Mouse (Mus musculus) retina, embryonic 14.5 days (tissue): ENCODE measurements around the gene Pla2g5.

Source experiments
- DNase-seq: peaks from one replicate; pipeline ENCODE4 v3.0.0-alpha.2; 2015; ENCODE audit warnings: low spot score

Pla2g5 gene

DNA sequence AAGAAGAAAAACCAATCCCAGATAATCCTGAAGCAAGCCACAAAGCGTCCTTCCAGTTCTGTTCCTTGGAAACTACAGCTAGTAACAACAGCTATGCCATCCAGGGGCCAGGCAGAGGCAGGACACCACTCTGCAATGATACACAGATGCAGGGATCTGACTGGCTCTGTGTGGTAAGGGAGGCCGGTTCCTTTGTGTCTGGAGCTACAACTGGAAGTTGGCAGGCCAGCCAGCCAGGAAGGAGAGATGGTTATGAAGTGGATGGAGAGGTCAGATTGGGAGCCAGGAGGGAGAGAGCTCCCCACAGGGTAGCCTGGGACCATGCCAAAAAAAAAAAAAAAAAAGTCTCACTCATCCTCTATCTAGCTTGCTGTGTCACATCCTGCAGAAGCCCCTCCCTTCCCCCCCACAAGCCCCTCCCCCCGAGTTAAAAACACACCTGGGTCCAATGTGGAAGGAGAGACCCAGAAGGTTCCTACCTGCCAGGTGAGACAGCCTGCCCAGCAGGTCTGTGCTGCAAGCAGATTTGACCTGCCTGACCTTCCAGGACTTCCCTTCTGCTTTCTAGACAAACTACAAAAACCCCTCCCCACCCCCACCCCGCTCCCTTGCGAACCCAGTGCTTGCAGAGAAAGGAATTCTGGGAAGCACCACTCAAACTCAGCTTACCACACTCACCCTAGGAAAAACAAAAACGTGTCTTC lies 66.6 kb downstream of the Pla2g5 start:
- no peak for DNase-seq

DNA sequence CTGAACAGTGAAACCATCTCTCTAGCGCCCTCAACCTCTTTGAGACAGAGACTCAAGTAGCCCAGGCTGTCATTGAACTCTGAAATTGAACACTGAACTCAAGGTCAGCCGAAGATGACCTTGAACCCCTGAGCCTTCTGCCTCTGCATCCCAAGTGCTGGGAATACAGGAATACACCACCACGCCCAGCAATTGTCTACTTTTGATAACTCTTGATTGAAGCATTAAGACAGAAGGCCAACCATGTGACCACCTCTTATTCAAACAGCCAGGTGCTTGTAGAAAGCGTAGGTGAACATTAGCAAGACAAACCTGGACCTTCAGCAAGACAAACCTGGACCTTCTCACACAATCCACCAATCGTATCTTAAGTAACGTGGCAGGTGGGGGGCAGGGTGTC lies 68.9 kb downstream of the Pla2g5 start:
- DNase-seq = no peak

DNA sequence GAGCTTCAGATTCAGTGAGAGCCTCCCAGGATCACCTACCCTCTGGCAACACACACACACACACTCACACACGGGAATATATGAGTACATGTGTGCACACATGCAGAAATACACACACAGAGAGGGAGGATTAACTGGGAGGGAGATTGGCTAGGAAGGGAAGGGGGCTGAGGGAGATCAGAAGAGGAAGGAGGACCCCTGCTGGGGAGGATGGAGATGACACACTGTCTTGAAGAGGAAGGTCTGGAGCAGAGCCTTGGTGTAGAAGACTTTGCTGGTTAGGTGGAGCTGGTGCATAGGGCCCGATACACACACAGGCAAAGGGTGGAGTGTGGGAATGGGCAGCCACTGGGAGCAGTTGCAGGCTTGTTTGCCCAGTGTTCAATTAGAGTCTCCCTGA lies 70.0 kb downstream of the Pla2g5 start:
- peak; percentile 66 for DNase-seq

DNA sequence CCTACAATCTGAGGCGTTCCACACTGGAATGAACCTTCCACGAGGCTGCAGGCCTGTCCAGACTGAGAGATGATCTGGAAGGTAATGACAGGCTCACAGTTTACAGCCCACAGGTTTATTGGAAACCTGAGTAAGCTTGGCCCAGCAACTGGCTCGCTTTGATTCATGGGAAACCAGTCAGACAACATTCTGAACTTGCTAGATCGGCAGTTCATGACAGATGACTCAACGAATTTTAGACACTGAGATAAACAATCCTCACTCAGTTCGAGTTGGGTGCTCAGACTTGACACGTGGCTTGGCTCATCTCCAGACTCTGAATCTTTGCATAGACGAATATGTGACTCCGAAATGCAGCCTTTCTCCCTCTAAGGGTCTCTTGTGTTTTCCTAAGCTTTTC lies 70.7 kb downstream of the Pla2g5 start:
- DNase-seq = no peak

DNA sequence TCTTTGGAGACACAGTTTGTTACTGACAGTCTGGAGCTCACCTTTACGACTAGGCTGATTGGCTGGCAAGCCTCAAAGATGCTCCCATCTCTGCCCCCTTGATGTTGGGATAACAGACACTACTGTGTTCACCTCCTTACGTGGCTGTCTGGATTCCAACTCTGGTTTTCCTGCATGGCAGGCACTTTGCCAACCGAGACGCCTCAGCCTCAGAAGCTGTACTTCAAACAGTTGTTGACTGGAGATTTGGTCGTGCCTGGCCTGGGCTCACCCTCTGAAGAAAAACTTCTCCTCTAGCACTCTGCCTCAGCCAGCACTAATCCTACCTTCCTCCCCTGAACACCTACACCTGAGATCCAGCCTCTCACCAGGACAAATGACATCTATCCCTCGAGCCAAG lies 71.8 kb downstream of the Pla2g5 start:
- no peak for DNase-seq

DNA sequence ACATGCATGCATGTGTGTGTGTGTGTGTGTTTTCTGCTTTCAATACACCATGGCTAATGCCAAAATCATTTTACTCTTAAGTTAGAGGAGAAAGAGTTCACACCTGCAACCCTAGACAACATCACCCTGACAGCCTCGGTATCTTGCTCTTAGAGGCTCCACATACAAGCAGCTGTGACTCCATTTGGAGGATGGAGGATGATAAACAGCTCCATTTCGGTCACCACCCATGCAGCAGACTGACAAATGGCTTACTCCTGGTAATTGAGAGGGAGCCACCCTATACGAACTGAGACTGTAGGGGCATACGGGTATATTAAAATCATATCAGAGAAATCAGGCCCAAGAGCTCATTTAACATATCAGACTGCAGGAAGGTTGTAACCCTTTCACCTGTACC lies 74.9 kb downstream of the Pla2g5 start:
- no peak for DNase-seq

DNA sequence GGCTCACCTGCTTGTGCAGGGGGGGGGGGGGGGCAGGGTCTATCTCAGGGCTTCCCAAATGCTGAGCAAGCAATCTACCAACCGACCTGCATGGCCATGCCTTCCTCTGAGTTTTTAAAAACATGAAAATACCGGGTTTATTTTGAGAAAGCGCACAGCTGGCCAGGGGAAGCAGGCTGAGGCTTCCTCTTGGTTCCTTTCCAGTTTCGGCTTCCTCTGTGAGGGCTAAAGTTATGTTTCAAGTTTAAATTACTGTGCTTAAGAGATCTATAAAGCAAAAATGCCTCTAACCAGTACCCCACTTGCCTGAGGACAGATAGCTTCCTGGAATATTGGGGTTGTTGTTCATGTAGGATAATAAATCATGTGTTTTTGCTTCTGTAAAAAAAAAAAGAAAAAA lies 77.1 kb downstream of the Pla2g5 start:
- DNase-seq = no peak

DNA sequence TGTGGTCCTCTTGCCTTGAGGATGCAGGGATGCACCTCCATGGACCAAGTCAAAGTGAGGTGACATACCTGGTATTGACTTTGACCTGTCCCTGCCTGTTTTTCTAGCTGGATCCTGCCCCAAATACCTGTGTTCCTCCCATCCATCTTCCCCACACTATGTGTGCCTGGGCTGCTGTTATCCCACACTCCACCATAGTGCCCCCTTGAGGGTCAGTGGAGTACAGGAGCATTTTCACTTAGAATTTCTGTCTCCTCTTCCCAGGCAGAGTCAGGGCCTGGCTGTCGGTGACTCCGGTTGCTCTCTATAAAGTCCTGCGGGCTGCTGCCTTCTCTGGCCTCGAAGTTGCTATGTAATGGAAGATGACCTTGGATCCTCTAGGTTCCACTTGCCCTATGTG lies 77.6 kb downstream of the Pla2g5 start:
- DNase-seq = no peak

DNA sequence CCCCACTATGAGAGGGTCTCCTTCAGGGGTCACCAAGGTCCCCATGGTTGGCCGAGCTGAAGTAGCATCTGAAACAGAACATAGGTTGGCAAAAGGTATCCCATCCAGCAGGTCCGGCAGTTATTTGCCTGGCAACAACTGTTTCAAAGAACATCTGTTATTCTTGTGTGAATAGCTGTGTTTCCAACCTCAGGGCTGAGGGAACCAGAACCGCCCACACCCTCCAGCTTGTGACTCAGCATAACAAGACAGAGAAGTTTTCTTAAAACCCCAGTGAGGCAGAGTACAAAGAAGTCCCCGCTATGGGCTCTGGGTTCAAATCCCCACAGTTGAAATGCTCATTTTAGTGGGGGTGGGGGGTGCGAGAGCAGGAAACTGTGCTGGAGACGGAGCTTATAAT lies 81.2 kb downstream of the Pla2g5 start:
- DNase-seq = no peak

DNA sequence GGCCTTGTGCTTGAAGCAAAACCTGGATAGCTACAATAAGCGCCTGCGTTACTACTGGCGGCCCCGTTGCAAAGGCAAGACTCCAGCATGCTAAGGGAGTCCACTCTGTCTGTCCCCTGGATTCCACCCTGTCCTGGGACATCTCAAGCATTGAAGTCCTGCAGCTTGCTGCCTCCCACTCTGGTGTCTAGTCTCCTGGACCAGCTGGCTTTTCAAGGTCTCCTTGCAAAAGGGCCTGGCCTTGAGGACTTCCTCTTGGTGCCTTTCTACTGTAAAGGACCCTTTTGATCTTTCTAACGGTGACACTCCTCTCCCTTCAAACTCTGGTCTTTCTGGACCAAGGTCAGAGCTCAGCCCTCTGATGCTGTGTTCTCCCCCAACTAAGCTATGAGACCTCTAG lies 83.0 kb downstream of the Pla2g5 start:
- DNase-seq = no peak

DNA sequence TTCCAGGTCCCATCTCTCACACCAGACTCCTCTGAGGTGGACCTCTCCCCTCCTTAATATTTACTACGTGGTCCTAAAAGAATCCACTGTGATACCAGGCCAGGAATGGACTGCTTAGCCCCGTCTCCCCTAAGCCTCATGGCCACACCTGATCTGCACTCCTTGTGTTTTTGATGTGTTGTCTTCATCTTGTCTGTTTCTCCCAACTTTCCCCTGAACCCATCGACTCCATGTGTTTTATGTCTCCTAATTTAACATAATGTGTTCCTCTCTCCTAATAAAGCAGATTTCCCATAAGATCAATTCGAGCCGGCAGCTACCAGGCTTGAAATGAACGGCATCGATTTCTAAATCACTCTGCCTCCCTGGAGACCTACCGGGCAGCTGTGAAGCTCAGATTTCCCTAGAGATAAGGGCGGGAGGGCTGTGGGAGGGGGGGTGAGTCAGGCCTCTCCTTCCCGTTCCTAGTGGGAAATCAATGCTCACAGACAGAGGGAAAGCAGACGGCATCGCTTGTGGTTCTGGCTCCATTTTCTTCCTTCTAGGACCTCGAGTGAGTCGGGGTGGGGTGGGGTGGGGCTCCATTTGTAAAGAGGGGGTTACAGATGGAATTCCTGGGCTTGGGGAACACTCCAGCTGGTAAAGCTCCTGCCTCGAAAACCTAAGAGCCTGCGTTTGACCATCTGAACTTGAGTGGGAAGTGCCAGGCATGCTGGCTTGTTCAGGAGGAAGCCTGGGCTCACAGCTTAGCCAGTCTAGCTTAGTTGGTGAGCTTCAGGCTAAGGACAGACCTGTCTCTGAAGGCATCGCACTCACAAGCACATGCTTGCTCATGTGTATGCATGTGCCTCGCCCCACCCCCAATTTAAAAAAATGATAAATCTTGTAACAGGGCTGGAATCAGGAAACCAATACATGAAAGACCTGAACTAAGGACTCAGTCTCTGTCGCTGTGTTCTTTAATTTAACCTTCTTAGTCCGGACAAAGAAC lies 85.6 kb downstream of the Pla2g5 start:
- DNase-seq = peak; percentile 65

DNA sequence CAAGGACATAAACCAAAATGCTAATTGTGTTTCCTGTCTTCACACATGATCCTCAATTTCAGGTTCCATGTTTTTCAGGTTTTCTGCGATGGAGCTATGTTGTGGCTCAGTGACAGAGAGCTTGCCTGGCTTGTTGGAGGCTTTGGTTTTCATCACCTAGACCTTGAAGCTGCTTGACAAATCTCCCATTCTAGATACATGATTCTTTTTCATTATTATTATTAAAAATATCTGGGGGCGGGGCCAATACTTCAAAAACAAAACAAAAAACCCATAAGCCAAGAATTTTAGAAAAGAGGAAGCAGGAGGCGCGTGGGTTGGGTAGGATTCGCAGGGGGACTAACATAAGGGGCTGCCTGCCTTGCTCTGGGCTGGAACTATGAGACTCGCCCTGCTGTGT lies 87.8 kb downstream of the Pla2g5 start, which contains the start of gene Pla2g2d:
TSS of gene Pla2g2d (plus strand) at position 301 of the 400 bp plus-strand sequence.
- DNase-seq = no peak

DNA sequence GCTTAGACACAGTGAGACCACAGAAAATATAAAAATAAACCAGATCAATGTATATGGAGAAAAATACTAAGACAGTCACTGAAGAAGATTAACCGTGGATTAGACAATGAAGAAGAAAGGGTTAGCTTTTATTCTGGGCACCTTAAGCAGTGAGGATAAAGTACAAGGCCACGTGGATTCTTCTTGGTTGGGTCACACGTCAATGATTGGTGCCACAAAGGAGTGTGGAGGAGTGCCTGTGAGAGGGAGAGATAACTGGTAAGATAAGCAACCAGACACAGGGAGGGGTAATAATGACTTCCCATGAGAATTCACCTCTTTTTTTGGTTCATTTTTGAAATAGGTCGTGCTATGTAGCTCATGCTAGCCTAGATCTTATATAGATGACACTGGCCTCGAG lies 90.9 kb downstream of the Pla2g5 start:
- no peak for DNase-seq

DNA sequence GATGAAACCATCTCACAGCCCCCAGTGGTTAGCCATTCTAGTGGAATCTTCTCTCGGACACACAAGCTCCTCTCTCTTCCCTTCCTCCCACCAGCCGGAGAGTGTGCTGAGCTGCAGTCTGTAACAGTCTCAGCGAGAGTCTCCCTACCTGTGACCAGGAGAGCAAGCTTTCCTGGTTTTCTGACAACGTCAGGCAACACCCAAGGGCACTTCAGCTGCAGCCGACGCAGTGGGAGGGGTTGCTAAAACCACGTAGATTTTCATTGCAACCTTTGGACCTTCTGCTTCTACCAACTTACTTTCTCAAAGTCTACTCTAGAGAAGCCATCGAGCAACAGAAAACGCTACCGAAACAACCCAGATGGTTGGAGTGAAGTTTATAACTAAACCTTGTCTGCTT lies 91.3 kb downstream of the Pla2g5 start:
- DNase-seq = no peak

DNA sequence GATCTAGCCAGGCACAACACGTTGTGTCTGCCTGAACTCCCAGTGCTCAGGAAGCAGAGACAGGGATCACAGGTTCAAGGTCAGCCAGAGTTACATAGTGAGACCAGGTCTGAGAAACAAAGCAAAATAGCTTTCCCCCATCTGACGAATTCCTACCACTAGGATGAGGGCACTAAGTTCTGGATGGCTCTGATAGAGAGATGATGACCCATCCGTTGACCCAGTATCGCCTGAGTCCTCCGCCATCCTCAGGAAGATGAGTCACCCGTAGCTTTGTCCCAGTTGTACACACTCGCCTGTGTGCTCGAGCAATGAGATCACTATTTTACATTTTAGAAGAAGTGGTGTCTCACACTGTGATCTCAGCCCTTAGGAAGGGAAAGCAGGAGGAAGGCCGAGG lies 101.0 kb downstream of the Pla2g5 start:
- DNase-seq = no peak

DNA sequence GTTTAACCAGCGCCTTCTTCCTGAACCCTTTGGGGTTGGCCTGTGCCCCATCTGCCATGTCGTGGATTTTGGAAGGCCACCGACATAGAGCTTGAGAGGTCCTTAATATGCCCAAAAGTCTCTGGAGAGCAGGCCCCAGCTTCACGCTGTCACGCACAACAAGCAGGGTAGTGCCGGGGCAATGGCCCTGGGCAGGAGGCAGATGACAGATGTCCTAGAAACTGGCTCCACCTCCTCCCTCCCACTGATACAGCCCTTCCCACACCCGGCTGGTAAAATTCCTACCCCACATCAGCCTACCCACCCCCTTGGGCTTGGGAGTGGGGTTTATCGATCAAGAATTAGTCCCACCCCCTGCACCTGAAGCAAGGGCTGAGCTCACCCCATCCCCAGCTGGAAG lies 105.9 kb downstream of the Pla2g5 start, which contains the start of gene Pla2g2f:
TSS of gene Pla2g2f (minus strand) at position 211 of the 400 bp plus-strand sequence.
- no peak for DNase-seq

DNA sequence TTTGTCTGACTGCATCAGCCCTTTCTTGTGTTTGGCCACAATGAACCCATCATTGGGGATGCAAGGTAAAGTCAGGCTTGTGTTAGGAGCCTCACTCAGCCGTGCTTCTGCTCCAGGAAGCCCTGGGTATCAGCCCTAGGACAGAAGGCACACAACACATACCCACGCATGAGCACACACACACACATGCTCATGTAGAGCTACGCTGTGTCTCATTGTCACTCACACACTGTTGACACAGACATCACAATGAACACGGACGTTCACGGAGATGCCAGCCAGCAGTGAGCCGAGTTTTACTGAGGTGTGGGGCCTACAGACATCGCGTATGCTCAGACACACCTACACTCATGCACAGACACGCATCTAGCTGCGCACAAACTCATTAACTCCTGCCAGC lies 107.3 kb downstream of the Pla2g5 start:
- no peak for DNase-seq

DNA sequence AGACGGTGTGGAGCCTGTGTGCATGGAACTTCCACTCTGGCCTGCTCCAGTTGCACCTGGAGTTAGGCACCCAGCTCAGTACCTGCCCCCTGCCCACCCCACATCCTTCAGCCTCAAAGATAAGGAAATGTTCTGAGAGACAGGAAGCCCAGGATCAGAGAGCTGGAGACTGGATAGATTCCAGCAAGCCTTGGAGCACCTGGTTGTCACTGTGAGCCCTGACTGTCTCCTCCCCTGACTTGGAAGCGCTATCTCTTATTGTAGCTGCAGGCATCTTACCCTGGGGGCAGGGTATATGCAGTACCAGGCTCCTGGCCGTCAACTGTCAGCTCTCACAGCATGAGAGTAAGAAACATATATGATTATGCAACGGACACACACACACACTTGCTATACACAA lies 107.8 kb downstream of the Pla2g5 start:
- no peak for DNase-seq

DNA sequence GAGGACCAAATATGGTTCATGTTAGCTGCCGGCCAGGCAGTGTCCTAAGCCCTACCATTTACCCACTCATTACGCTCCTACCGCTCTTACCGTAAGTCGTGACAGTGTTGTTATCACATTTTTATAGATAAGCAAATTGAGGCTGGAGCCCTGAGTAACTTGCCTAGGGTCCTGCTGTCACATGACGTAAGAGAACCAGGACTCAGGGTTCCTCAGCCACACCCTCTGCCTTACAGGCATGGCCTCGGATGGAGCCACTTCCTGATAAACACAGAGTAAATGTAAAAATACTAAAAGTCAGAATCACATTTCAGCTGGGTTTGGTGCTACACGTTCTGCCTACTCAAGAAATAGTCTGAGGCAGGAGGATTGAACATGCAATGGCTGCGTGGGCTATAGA lies 108.8 kb downstream of the Pla2g5 start:
- DNase-seq = no peak

DNA sequence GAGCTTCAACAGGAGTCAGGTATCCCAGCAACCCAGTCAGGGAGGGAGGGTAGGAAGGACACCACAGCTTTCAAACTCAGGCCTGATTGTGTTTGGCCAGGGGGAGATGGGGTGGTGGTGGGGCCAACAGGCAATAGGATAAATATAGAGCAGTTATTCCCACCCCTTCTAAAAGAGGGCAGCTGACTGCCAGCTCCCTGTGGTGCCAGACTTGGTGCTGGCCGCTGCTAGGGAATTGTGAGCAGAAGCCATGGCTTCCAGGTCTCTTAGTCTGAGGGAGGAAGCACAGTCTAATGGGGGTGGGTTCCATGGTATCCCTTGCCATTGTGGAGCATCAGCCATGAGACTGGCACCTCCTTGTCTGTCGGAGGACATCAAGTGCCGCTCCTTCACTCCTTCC lies 109.7 kb downstream of the Pla2g5 start:
- no peak for DNase-seq

DNA sequence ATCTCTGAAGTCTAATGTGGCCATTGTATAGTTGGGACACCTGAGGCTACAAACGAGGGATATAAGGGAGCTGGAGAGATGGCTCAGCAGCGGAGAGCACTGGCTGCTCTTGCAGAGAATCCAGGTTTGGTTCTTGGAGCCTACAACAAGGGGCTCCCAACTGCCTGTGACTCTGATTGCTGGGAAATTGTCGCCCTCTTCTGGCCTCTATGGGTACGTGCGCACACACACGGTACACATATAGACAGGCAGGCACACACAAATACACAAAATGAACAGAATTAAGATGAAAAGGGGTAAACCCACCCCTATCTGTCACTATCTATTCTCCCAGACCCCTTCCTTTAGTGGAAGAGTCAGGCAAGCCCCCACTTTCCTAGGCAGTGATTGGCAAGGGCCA lies 110.7 kb downstream of the Pla2g5 start:
- DNase-seq = no peak
